Mouse (Mus musculus): ENCODE measurements around the gene Vps45. TPM values are rescaled to one million over a fixed set of nuclear protein-coding genes. Genes with fewer than 3 reads are reported as not detected.

Vps45 gene
- total and polyA plus RNA-seq, 2 experiments = 2.1 to 10.7 TPM

DNA sequence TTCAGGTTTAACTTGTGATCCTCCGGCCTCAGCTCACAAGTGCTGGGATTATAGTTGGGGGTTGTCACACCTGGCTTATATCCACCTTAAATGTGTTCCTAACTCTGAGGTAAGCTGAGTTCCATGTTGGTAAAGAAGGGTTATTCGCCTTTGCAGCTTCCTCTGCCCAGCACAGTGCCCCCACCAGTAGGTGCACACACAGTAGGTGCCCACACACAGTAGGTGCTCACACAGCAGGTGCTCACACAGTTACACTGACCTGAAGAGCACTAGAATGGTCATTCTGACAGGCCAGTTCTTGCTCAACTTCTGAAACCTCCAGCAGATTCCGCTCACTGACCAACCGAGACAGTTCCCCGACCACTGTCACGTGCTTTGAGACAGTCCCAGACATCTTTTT is 17.2 kb downstream of the Vps45 start:
- TF ChIP-seq CTCF (IDR thresholded peaks at IDR 0.05; ENCODE audit: low read depth, low read length) (no peak), POLR2A (IDR thresholded peaks at IDR 0.05; ENCODE audit: extremely low read depth, insufficient read depth, low read length) (no peak)
- Histone ChIP-seq H3K4me3 (ENCODE audit: insufficient read depth, low read depth, low read length) (no peak overlapping the region), H3K27ac (replicated peaks; ENCODE audit: insufficient read depth, low read depth, low read length) (no peak overlapping the region), H3K36me3 (ENCODE audit: control insufficient read depth, insufficient read depth, low read length) (peaks cover 12% of the 10 kb centered on the region), H3K4me1 (ENCODE audit: control insufficient read depth, insufficient read depth, low read length) (no peaks in the 10 kb centered on the region), H3K79me2 (ENCODE audit: control insufficient read depth, insufficient read depth, low read length) (no peaks in the 10 kb centered on the region), H3K27me3 (ENCODE audit: control insufficient read depth, insufficient read depth, low read length) (no peaks in the 10 kb centered on the region), H3K9ac (ENCODE audit: low read depth, low read length) (no peak overlapping the region)
- DNase-seq (ENCODE audit: extremely low read depth, low read depth, low spot score) = no peak
- WGBS = 97% methylated on average over 6 of the region's 6 CpGs

DNA sequence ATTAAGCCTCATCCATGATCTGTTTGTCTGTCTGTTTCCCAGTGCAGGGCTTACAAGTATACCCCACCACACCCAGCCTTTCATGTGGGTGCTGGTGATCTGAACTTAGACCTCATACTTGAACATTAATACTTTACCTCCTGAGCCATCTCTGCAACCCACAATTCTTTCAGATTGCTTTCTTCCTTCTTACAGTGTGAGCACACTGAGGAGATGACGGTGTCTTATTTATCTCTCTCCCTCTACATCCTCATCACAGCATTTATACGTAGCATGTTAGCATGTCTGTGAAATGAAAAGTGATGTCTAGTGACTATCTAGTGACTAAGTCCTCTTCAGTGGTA is 17.6 kb downstream of the Vps45 start:
- DNase-seq (ENCODE audit: extremely low read depth, low read depth, low spot score) = no peak
- Histone ChIP-seq H3K9ac (ENCODE audit: low read depth, low read length) (no peak overlapping the region), H3K27me3 (ENCODE audit: control insufficient read depth, insufficient read depth, low read length) (no peaks in the 10 kb centered on the region), H3K27ac (replicated peaks; ENCODE audit: insufficient read depth, low read depth, low read length) (no peak overlapping the region), H3K4me1 (ENCODE audit: control insufficient read depth, insufficient read depth, low read length) (no peaks in the 10 kb centered on the region), H3K4me3 (ENCODE audit: insufficient read depth, low read depth, low read length) (no peak overlapping the region), H3K79me2 (ENCODE audit: control insufficient read depth, insufficient read depth, low read length) (no peaks in the 10 kb centered on the region), H3K36me3 (ENCODE audit: control insufficient read depth, insufficient read depth, low read length) (peaks cover 10% of the 10 kb centered on the region)
- TF ChIP-seq CTCF (IDR thresholded peaks at IDR 0.05; ENCODE audit: low read depth, low read length) = no peak
- no peak for TF ChIP-seq POLR2A (IDR thresholded peaks at IDR 0.05; ENCODE audit: extremely low read depth, insufficient read depth, low read length)
- 97% methylated on average over 2 of the region's 2 CpGs for WGBS

DNA sequence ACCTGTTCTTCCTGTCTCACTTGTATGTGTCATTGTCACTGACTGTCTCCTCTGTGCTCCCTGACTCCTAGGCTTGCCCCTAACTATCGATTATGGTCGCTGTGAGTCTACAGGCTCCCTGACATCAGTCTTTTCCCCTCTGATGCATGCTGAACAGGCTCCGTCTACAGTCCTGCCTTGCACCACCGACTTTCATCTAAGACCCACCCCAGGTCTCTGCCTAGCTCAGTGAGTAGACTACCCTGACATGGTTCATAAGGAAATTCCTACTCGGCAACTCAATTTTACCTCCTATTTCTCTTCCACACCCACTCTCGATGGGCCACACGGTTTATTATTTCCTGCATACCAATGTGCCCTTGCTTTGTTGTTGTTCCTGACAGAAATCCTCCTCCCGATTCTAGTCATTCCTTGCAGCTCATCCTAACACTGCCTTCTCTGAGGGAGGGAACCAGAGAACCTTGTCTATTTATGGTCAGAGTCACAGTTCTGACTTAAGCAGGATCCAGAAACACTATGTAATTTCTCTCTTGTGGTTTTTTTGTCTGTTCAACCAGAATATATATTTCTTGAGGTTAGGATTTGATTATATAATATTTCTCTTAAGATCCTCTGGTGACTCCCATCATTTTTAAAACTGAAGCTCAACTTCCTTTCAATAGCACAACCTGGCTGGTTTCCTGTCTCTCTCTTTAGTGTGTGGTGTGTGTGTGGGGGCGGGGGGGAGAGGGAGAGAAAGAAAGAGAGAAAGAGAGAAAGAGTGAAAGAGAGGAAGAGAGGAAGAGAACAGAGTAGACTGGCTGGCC is 18.2 kb downstream of the Vps45 start:
- peaks cover 14% of the 10 kb centered on the region for H3K36me3 ChIP-seq (ENCODE audit: control insufficient read depth, insufficient read depth, low read length)
- TF ChIP-seq CTCF (IDR thresholded peaks at IDR 0.05; ENCODE audit: low read depth, low read length) = no peak
- no peak for TF ChIP-seq POLR2A (IDR thresholded peaks at IDR 0.05; ENCODE audit: extremely low read depth, insufficient read depth, low read length)
- H3K4me1 ChIP-seq (ENCODE audit: control insufficient read depth, insufficient read depth, low read length) = no peaks in the 10 kb centered on the region
- no peaks in the 10 kb centered on the region for H3K79me2 ChIP-seq (ENCODE audit: control insufficient read depth, insufficient read depth, low read length)
- 81% methylated on average over 9 of the region's 9 CpGs for WGBS
- no peak overlapping the region for H3K4me3 ChIP-seq (ENCODE audit: insufficient read depth, low read depth, low read length)
- DNase-seq (ENCODE audit: extremely low read depth, low read depth, low spot score) = no peak
- no peak overlapping the region for H3K27ac ChIP-seq (replicated peaks; ENCODE audit: insufficient read depth, low read depth, low read length)
- H3K27me3 ChIP-seq (ENCODE audit: control insufficient read depth, insufficient read depth, low read length) = no peaks in the 10 kb centered on the region
- no peak overlapping the region for H3K9ac ChIP-seq (ENCODE audit: low read depth, low read length)

DNA sequence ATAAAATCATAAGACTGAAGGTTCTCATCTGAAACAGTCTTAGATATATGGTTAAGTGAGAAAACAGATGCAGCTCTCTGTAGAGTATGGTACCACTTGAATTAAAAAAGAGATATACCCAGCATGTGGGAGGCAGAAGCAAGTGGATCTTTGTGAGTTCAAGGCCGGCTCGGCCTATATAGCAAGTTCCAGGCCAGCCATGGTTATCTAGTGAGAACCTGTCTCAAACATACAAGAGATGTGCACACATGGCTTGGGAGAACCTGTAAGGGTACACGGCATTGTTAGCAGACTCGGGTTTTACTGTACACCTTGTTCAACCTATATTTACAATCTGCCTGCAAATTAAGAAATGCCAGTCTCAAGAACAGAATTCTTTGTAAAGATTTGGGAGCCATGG is 19.4 kb downstream of the Vps45 start:
- no peak for TF ChIP-seq POLR2A (IDR thresholded peaks at IDR 0.05; ENCODE audit: extremely low read depth, insufficient read depth, low read length)
- no peak for TF ChIP-seq CTCF (IDR thresholded peaks at IDR 0.05; ENCODE audit: low read depth, low read length)
- 92% methylated on average over 4 of the region's 4 CpGs for WGBS

DNA sequence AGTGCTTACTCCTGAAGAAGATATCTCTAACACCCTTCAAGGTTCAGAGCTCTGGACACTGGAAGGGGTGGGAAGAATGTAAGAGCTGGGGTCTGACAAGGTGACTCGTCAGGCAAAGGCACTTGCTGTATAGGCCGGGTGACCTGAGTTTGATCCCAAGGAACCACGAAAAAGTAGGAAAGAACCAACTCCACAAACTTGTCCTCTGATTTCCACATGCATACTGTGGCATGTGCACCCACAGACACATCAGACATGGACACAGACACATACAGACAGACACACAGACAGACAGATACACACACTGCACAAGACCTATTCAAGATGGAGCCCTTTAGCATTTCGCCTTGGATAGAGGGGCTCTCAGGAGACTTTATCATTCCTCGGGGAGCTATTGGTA is 20.1 kb downstream of the Vps45 start:
- TF ChIP-seq POLR2A (IDR thresholded peaks at IDR 0.05; ENCODE audit: extremely low read depth, insufficient read depth, low read length) (no peak), CTCF (IDR thresholded peaks at IDR 0.05; ENCODE audit: low read depth, low read length) (no peak)
- no peaks in the 10 kb centered on the region for H3K27me3 ChIP-seq (ENCODE audit: control insufficient read depth, insufficient read depth, low read length)
- no peaks in the 10 kb centered on the region for H3K4me1 ChIP-seq (ENCODE audit: control insufficient read depth, insufficient read depth, low read length)
- no peaks in the 10 kb centered on the region for H3K79me2 ChIP-seq (ENCODE audit: control insufficient read depth, insufficient read depth, low read length)
- DNase-seq (ENCODE audit: extremely low read depth, low read depth, low spot score) = no peak
- no peak overlapping the region for H3K4me3 ChIP-seq (ENCODE audit: insufficient read depth, low read depth, low read length)
- H3K27ac ChIP-seq (replicated peaks; ENCODE audit: insufficient read depth, low read depth, low read length) = no peak overlapping the region
- H3K36me3 ChIP-seq (ENCODE audit: control insufficient read depth, insufficient read depth, low read length) = peaks cover 16% of the 10 kb centered on the region
- 96% methylated on average over 5 of the region's 5 CpGs for WGBS
- H3K9ac ChIP-seq (ENCODE audit: low read depth, low read length) = no peak overlapping the region

More for the DNA sequence above, 19.4 kb downstream of the Vps45 start:
- H3K79me2 ChIP-seq (ENCODE audit: control insufficient read depth, insufficient read depth, low read length) = no peaks in the 10 kb centered on the region
- DNase-seq (ENCODE audit: extremely low read depth, low read depth, low spot score) = no peak
- H3K36me3 ChIP-seq (ENCODE audit: control insufficient read depth, insufficient read depth, low read length) = peaks cover 16% of the 10 kb centered on the region
- H3K4me3 ChIP-seq (ENCODE audit: insufficient read depth, low read depth, low read length) = no peak overlapping the region
- H3K4me1 ChIP-seq (ENCODE audit: control insufficient read depth, insufficient read depth, low read length) = no peaks in the 10 kb centered on the region
- no peak overlapping the region for H3K9ac ChIP-seq (ENCODE audit: low read depth, low read length)
- H3K27ac ChIP-seq (replicated peaks; ENCODE audit: insufficient read depth, low read depth, low read length) = no peak overlapping the region
- H3K27me3 ChIP-seq (ENCODE audit: control insufficient read depth, insufficient read depth, low read length) = no peaks in the 10 kb centered on the region

DNA sequence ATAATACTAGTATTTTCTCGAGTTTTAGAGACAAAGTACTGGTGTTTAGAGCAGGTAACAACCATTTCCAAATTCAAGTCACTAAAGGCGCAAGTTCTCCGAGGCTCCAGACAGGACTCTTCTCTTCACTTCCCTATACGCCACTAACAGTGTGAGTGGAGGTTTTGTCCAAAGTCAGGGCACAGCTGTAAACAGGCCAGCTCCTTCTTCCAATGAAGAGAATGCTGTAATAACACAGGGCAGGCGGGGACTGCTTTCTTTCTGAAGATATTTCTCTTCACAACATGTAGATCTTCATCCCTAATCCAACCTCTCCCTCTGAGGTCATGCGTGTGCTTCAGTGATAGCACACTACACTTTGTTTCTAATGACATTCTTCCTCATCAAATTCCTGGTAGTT is 21.5 kb downstream of the Vps45 start:
- H3K4me1 ChIP-seq (ENCODE audit: control insufficient read depth, insufficient read depth, low read length) = no peaks in the 10 kb centered on the region
- H3K27me3 ChIP-seq (ENCODE audit: control insufficient read depth, insufficient read depth, low read length) = no peaks in the 10 kb centered on the region
- no peaks in the 10 kb centered on the region for H3K79me2 ChIP-seq (ENCODE audit: control insufficient read depth, insufficient read depth, low read length)
- DNase-seq (ENCODE audit: extremely low read depth, low read depth, low spot score) = no peak
- peaks cover 17% of the 10 kb centered on the region for H3K36me3 ChIP-seq (ENCODE audit: control insufficient read depth, insufficient read depth, low read length)
- no peak overlapping the region for H3K9ac ChIP-seq (ENCODE audit: low read depth, low read length)
- 94% methylated on average over 6 of the region's 6 CpGs for WGBS
- TF ChIP-seq CTCF (IDR thresholded peaks at IDR 0.05; ENCODE audit: low read depth, low read length) = no peak
- no peak overlapping the region for H3K27ac ChIP-seq (replicated peaks; ENCODE audit: insufficient read depth, low read depth, low read length)
- no peak overlapping the region for H3K4me3 ChIP-seq (ENCODE audit: insufficient read depth, low read depth, low read length)
